Mouse (Mus musculus): ENCODE data around the gene Rnf11.

Rnf11 gene

GRCm38 (mm10) chr4:109437913-109438878 lies 46.3 kb downstream of the Rnf11 start:
- peak; percentile 79 for DNase-seq (ENCODE audit: low read depth, low spot score)
- no peaks in the 10 kb centered on the region for H3K36me3 ChIP-seq (ENCODE audit: control insufficient read depth, insufficient read depth, low read length, poor library complexity, severe bottlenecking)
- no peaks in the 10 kb centered on the region for H3K27me3 ChIP-seq (ENCODE audit: control insufficient read depth, insufficient read depth, low read length, poor library complexity, severe bottlenecking)

GRCm38 (mm10) chr4:109434256-109434655 lies 50.3 kb downstream of the Rnf11 start:
- no peak for DNase-seq (ENCODE audit: low read depth, low spot score)
- no peaks in the 10 kb centered on the region for H3K27me3 ChIP-seq (ENCODE audit: control insufficient read depth, insufficient read depth, low read length, poor library complexity, severe bottlenecking)
- H3K36me3 ChIP-seq (ENCODE audit: control insufficient read depth, insufficient read depth, low read length, poor library complexity, severe bottlenecking): no peaks in the 10 kb centered on the region

GRCm38 (mm10) chr4:109433641-109434040 lies 50.9 kb downstream of the Rnf11 start:
- Histone ChIP-seq H3K27me3 (ENCODE audit: control insufficient read depth, insufficient read depth, low read length, poor library complexity, severe bottlenecking) (no peaks in the 10 kb centered on the region), H3K36me3 (ENCODE audit: control insufficient read depth, insufficient read depth, low read length, poor library complexity, severe bottlenecking) (no peaks in the 10 kb centered on the region)
- DNase-seq (ENCODE audit: low read depth, low spot score): no peak

- H3K36me3 ChIP-seq (ENCODE audit: control insufficient read depth, insufficient read depth, low read length, poor library complexity, severe bottlenecking): no peaks in the 10 kb centered on the region
- no peaks in the 10 kb centered on the region for H3K27me3 ChIP-seq (ENCODE audit: control insufficient read depth, insufficient read depth, low read length, poor library complexity, severe bottlenecking)
- no peak for DNase-seq (ENCODE audit: low read depth, low spot score)
These were observed 51.7 kb downstream of the Rnf11 start for GRCm38 (mm10) chr4:109432668-109433375.

GRCm38 (mm10) chr4:109430854-109431253 lies 53.7 kb downstream of the Rnf11 start:
- peak; percentile 75 for DNase-seq (ENCODE audit: low read depth, low spot score)
- Histone ChIP-seq H3K27me3 (ENCODE audit: control insufficient read depth, insufficient read depth, low read length, poor library complexity, severe bottlenecking) (no peaks in the 10 kb centered on the region), H3K36me3 (ENCODE audit: control insufficient read depth, insufficient read depth, low read length, poor library complexity, severe bottlenecking) (no peaks in the 10 kb centered on the region)

- Histone ChIP-seq H3K36me3 (ENCODE audit: control insufficient read depth, insufficient read depth, low read length, poor library complexity, severe bottlenecking) (no peaks in the 10 kb centered on the region), H3K27me3 (ENCODE audit: control insufficient read depth, insufficient read depth, low read length, poor library complexity, severe bottlenecking) (no peaks in the 10 kb centered on the region)
- peak; percentile 21 for DNase-seq (ENCODE audit: low read depth, low spot score)
These were observed 54.3 kb downstream of the Rnf11 start for GRCm38 (mm10) chr4:109430250-109430649.

GRCm38 (mm10) chr4:109427058-109427457 lies 57.5 kb downstream of the Rnf11 start:
- H3K27me3 ChIP-seq (ENCODE audit: control insufficient read depth, insufficient read depth, low read length, poor library complexity, severe bottlenecking): no peaks in the 10 kb centered on the region
- H3K36me3 ChIP-seq (ENCODE audit: control insufficient read depth, insufficient read depth, low read length, poor library complexity, severe bottlenecking): no peaks in the 10 kb centered on the region
- no peak for DNase-seq (ENCODE audit: low read depth, low spot score)

GRCm38 (mm10) chr4:109423438-109423837 lies 61.1 kb downstream of the Rnf11 start:
- no peaks in the 10 kb centered on the region for H3K36me3 ChIP-seq (ENCODE audit: control insufficient read depth, insufficient read depth, low read length, poor library complexity, severe bottlenecking)
- no peak for DNase-seq (ENCODE audit: low read depth, low spot score)

GRCm38 (mm10) chr4:109422436-109422835 lies 62.1 kb downstream of the Rnf11 start:
- Histone ChIP-seq H3K36me3 (ENCODE audit: control insufficient read depth, insufficient read depth, low read length, poor library complexity, severe bottlenecking) (no peaks in the 10 kb centered on the region), H3K27me3 (ENCODE audit: control insufficient read depth, insufficient read depth, low read length, poor library complexity, severe bottlenecking) (no peaks in the 10 kb centered on the region)
- DNase-seq (ENCODE audit: low read depth, low spot score): no peak

More at GRCm38 (mm10) chr4:109423438-109423837, 61.1 kb downstream of the Rnf11 start:
- H3K27me3 ChIP-seq (ENCODE audit: control insufficient read depth, insufficient read depth, low read length, poor library complexity, severe bottlenecking): no peaks in the 10 kb centered on the region

GRCm38 (mm10) chr4:109421608-109422007 lies 62.9 kb downstream of the Rnf11 start:
- Histone ChIP-seq H3K36me3 (ENCODE audit: control insufficient read depth, insufficient read depth, low read length, poor library complexity, severe bottlenecking) (no peaks in the 10 kb centered on the region), H3K27me3 (ENCODE audit: control insufficient read depth, insufficient read depth, low read length, poor library complexity, severe bottlenecking) (no peaks in the 10 kb centered on the region)
- no peak for DNase-seq (ENCODE audit: low read depth, low spot score)

GRCm38 (mm10) chr4:109420138-109420795 lies 64.3 kb downstream of the Rnf11 start:
- no peaks in the 10 kb centered on the region for H3K36me3 ChIP-seq (ENCODE audit: control insufficient read depth, insufficient read depth, low read length, poor library complexity, severe bottlenecking)
- H3K27me3 ChIP-seq (ENCODE audit: control insufficient read depth, insufficient read depth, low read length, poor library complexity, severe bottlenecking): no peaks in the 10 kb centered on the region
- peak; percentile 27 for DNase-seq (ENCODE audit: low read depth, low spot score)

GRCm38 (mm10) chr4:109419563-109419962 lies 65.0 kb downstream of the Rnf11 start:
- DNase-seq (ENCODE audit: low read depth, low spot score): no peak
- H3K27me3 ChIP-seq (ENCODE audit: control insufficient read depth, insufficient read depth, low read length, poor library complexity, severe bottlenecking): no peaks in the 10 kb centered on the region
- H3K36me3 ChIP-seq (ENCODE audit: control insufficient read depth, insufficient read depth, low read length, poor library complexity, severe bottlenecking): no peaks in the 10 kb centered on the region

- Histone ChIP-seq H3K36me3 (ENCODE audit: control insufficient read depth, insufficient read depth, low read length, poor library complexity, severe bottlenecking) (no peaks in the 10 kb centered on the region), H3K27me3 (ENCODE audit: control insufficient read depth, insufficient read depth, low read length, poor library complexity, severe bottlenecking) (no peaks in the 10 kb centered on the region)
- peak; percentile 31 for DNase-seq (ENCODE audit: low read depth, low spot score)
These were observed 65.5 kb downstream of the Rnf11 start for GRCm38 (mm10) chr4:109419017-109419416.

GRCm38 (mm10) chr4:109417998-109418397 lies 66.5 kb downstream of the Rnf11 start:
- Histone ChIP-seq H3K27me3 (ENCODE audit: control insufficient read depth, insufficient read depth, low read length, poor library complexity, severe bottlenecking) (no peaks in the 10 kb centered on the region), H3K36me3 (ENCODE audit: control insufficient read depth, insufficient read depth, low read length, poor library complexity, severe bottlenecking) (no peaks in the 10 kb centered on the region)
- DNase-seq (ENCODE audit: low read depth, low spot score): no peak

- no peaks in the 10 kb centered on the region for H3K36me3 ChIP-seq (ENCODE audit: control insufficient read depth, insufficient read depth, low read length, poor library complexity, severe bottlenecking)
- no peaks in the 10 kb centered on the region for H3K27me3 ChIP-seq (ENCODE audit: control insufficient read depth, insufficient read depth, low read length, poor library complexity, severe bottlenecking)
- DNase-seq (ENCODE audit: low read depth, low spot score): no peak
These were observed 72.3 kb downstream of the Rnf11 start for GRCm38 (mm10) chr4:109412233-109412632.
